Mouse (Mus musculus): Measurements from ENCODE around the gene Scnn1a.
"Not testable (repeated sequence)": the region's sequence is repeated elsewhere in the genome, so short reads cannot be mapped to it uniquely, and the experiment has no call there.

Scnn1a gene

DNA sequence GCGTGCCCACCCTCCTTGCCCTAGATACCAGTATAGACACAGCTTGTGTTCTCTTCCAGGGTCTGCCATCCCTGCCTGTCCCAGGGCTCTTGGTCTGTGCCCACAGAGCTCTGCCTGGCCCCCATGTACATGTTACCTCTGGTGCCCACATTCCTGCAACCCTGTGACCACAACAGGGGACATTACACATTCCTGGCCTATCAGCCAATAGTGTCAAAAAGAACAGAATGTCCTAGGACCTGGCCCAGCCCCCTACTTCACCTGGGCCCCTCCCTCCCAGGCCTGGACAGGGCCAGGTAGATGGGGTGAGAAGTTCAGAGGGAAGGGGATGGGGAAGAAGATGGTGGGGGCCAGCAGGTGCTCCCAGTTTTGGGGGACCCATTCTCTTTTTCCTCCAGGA, at the start of gene Scnn1a:
Gene Scnn1a (plus strand): TSS at position 337 of the 400 bp plus-strand sequence.
- DNase-seq (ENCODE audit: low read depth, low spot score) = no peak

DNA sequence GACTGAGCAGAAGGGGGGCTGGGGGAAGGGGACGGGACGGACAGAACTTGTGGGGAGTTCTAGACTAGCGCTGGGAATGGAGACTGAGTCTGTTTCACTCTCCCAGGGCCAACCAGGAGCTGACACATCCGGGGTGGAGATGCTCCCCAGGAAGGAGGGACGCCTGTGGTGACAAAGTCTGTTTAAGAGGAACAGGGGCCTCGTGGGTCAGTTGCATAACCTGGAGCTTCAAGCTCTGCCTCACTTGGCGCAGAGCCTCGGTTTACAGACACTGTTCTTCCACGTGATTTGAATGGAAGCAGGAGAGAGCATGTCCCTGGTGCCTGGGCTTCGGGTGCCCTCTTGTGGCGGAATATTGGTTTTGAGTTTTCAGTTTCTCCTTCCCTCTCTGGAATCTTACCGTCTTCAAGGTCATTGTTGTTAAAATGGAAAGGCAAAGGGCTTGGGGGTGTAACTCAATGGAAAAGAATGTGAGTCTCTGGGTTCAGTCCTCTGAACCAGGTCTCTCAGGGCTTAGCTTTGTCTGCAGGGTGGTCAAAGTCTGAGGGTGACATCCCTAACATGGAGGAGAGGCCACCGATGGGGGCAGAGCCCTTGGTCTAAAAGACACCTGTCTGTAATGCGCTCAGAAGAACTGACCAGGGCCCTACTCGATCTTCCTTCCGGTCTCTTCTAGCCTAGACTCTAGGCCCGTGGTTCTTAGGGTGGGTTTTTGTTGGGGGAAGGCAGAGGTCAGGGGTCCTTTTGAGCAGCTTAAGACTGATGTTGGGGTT, 48.8 kb upstream of the Scnn1a start:
- peak; percentile 70 for DNase-seq (ENCODE audit: low read depth, low spot score)

- no peak for DNase-seq (ENCODE audit: low read depth, low spot score)
These were observed 48.2 kb upstream of the Scnn1a start for GRCm38 (mm10) chr6:125272228-125272785.

DNA sequence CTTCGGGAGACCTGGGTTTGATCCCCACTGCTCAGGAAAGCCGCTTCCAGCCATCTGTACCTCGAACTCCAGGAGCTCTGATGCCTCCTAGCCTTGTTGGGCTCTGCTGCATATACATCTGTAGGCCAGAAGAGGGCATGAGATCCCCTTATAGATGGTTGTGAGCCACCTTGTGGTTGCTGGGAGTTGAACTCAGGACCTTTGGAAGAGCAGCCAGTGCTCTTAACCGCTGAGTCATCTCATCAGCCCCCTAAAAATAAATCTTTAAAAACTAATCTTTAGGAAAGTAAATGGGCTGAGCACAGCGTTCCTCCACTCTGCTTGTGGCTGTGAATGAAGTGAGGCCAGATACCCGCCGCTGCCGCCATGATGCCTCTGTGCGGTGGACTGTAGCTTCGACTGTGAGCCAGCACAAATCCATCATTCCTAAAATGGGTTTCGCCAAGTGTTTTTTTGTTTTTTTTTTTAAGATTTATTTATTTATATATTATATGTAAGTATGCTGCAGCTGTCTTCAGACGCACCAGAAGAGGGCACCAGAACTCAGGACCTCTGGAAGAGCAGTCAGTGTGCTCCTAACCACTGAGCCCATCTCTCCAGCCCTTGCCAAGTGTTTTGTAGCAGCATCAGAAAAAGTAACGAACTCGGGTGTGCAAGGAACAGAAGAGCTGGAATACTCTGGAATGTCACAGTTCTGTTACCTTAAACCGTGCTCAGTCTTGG, 45.5 kb upstream of the Scnn1a start:
- DNase-seq (ENCODE audit: low read depth, low spot score) = peak; percentile 12

GRCm38 (mm10) chr6:125279729-125280128, 40.7 kb upstream of the Scnn1a start:
- no peak for DNase-seq (ENCODE audit: low read depth, low spot score)

DNA sequence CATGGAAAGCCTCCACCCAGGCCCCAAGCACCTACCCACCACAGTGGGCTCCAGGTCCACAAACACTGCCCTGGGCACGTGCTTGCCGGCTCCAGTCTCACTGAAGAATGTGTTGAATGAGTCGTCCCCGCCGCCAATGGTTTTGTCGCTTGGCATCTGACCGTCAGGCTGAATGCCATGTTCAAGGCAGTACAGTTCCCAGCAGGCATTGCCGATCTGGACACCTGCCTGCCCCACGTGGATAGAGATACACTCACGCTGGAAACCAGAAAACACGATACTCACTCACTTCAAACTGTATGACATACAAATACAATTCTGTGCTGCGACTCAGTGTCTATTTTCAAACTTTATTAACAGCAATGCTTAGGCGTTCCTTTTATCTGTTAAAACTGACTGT, 37.7 kb upstream of the Scnn1a start:
- not testable (repeated sequence) for DNase-seq (ENCODE audit: low read depth, low spot score)

- no peak for DNase-seq (ENCODE audit: low read depth, low spot score)
These were observed 36.2 kb upstream of the Scnn1a start for GRCm38 (mm10) chr6:125284250-125284649.

GRCm38 (mm10) chr6:125284751-125285150, 35.7 kb upstream of the Scnn1a start:
- no peak for DNase-seq (ENCODE audit: low read depth, low spot score)

DNA sequence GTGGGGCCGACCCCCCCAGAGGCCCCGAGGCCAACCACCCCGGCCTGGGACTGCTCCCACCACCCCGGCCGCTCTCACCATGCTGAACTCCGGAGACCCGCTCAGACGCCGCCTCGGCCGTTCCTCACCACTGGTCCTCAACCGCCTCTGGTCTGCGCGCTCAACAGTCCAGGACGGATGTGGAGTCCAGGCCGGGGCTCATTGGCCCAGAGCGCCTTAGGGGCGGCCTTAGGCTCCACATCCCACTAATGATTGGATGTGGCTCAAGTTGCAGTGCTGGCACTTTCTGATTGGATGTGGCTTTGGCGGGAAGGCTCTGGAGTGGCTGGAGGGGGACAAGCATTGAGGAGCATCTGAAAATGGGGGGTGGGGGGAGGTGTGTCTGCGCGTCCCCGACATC, 34.6 kb upstream of the Scnn1a start, which contains the start of gene Tuba3a:
Gene Tuba3a (minus strand): TSS at position 153 of the 400 bp plus-strand sequence.
- DNase-seq (ENCODE audit: low read depth, low spot score) = no peak

- no peak for DNase-seq (ENCODE audit: low read depth, low spot score)
These were observed 33.5 kb upstream of the Scnn1a start for GRCm38 (mm10) chr6:125286944-125287343.

DNA sequence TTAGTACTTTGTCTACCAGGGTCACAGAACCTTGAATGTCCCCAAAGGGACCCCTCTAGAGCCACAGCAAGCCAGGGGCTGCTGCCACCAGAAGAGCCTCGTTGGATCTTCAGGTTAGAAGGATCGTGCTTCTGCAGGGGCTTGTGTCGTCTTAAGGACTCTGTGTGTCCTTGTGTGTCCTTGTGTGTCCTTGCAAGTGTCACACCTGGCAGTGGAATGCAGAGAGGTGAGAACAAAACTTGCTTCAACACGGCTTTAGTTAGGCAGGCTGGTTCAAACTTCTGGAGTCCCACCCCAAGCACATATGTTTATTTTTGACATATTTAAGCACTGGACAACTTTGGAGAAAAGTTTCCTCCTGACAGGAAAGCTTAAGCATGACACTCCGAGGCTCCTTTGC, 31.7 kb upstream of the Scnn1a start:
- no peak for DNase-seq (ENCODE audit: low read depth, low spot score)

DNA sequence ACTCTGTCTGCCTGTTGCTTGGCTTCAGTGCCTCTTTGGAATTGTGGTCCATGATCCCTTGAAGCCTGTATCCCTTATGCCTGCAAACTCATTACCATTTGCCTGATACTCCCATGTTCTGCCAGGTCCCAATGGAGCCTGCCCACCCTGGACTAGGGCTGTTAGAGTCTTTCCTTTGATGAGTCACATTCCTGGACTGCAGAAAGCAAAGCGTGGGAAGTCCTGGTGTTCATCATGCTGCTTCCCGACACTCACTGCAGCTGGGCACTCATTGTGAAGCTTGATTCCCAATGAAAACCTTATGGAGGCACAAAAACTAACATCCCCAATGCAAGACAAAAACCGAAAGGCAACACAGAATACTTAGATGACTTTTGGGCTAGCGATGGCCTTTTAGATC, 29.1 kb upstream of the Scnn1a start:
- no peak for DNase-seq (ENCODE audit: low read depth, low spot score)

GRCm38 (mm10) chr6:125292256-125292655, 28.2 kb upstream of the Scnn1a start:
- no peak for DNase-seq (ENCODE audit: low read depth, low spot score)

GRCm38 (mm10) chr6:125294049-125294448, 26.4 kb upstream of the Scnn1a start:
- DNase-seq (ENCODE audit: low read depth, low spot score) = no peak

- DNase-seq (ENCODE audit: low read depth, low spot score) = no peak
These were observed 23.2 kb upstream of the Scnn1a start for GRCm38 (mm10) chr6:125297149-125297820.

GRCm38 (mm10) chr6:125300982-125301381, 19.5 kb upstream of the Scnn1a start:
- DNase-seq (ENCODE audit: low read depth, low spot score) = no peak

GRCm38 (mm10) chr6:125302231-125302982, 18.1 kb upstream of the Scnn1a start:
- DNase-seq (ENCODE audit: low read depth, low spot score) = no peak

DNA sequence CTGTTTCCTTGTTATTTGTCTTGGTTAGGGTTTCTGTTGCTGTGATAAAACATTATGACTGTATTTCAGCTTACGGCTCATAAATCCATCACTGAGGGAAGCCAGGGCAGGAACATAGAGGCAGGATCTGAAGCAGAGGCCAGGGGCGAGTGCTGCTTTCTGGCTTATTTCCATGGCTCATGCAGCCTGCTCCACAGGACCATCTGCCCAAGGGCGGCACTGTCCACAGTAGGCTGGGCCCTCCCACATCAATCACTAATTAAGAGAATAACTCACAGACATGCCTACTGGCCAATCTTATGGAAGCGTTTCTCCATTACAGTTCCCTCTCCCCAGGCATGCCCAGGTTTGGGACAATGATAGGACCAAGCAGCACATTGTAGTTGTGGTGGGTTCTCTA, 17.2 kb upstream of the Scnn1a start:
- DNase-seq (ENCODE audit: low read depth, low spot score) = no peak

DNA sequence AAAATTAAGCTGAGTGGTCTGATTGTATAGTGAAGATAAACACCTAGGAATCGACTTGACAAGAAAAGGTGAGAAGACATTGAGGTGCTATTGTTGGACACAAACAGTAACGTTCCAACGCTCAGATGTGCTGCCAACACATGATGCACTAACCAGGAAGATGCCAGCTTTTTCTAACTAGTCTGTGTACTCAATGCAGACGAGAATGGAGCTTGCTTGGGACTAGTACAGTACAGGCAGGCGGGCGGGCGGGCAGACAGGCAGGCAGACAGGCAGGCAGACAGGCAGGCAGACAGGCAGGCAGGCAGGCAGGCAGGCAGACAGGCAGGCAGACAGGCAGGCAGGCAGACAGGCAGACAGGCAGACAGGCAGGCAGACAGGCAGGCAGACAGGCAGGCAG, 16.1 kb upstream of the Scnn1a start:
- DNase-seq (ENCODE audit: low read depth, low spot score) = not testable (repeated sequence)

- no peak for DNase-seq (ENCODE audit: low read depth, low spot score)
These were observed 15.0 kb upstream of the Scnn1a start for GRCm38 (mm10) chr6:125305465-125305864.

- no peak for DNase-seq (ENCODE audit: low read depth, low spot score)
These were observed 13.4 kb upstream of the Scnn1a start for GRCm38 (mm10) chr6:125307091-125307490.

Data from brain, embryonic 18.5 days (tissue).